Mouse (Mus musculus) midbrain, embryonic 13.5 days (tissue): ENCODE measurements around the gene Klhl33. TPM values are rescaled to one million over a fixed set of nuclear protein-coding genes. Genes with fewer than 3 reads are reported as not detected.
"Not testable (repeated sequence)": the region's sequence is repeated elsewhere in the genome, so short reads cannot be mapped to it uniquely, and the experiment has no call there.

ENCODE experiments used
- ATAC-seq: fragments of 200-750 bp; cut with Nextera tagmentation; 2 replicates; pipeline ENCODE4 v1.8.0; 2017; ENCODE audit warnings: mild to moderate bottlenecking, moderate TSS enrichment, moderate library complexity
- H3K27ac ChIP-seq: fragments of 300-500 bp; sonication (generic); 2 replicates; pipeline ENCODE4 v1.5.1; 2015; ENCODE audit warnings: inconsistent platforms, mild to moderate bottlenecking, moderate library complexity
- H3K27me3 ChIP-seq: fragments of 300-500 bp; sonication (generic); 2 replicates; pipeline ENCODE4 v1.6.1; 2015; ENCODE audit warnings: mild to moderate bottlenecking, inconsistent platforms
- H3K36me3 ChIP-seq: fragments of 300-500 bp; sonication (generic); 2 replicates; pipeline ENCODE4 v1.6.1; 2015; ENCODE audit warnings: mild to moderate bottlenecking, inconsistent platforms
- H3K4me1 ChIP-seq: fragments of 300-500 bp; sonication (generic); replicated peaks from 2 replicates; pipeline ENCODE4 v1.6.1; 2015; ENCODE audit warnings: inconsistent platforms
- H3K4me2 ChIP-seq: fragments of 300-500 bp; sonication (generic); replicated peaks from 2 replicates; pipeline ENCODE4 v1.6.1; 2015; ENCODE audit warnings: moderate library complexity, mild to moderate bottlenecking, inconsistent platforms
- H3K4me3 ChIP-seq: fragments of 300-500 bp; sonication (generic); replicated peaks from 2 replicates; pipeline ENCODE4 v1.5.1; 2015; ENCODE audit warnings: mild to moderate bottlenecking, inconsistent platforms
- H3K9ac ChIP-seq: fragments of 300-500 bp; sonication (generic); replicated peaks from 2 replicates; pipeline ENCODE4 v1.6.1; 2015; ENCODE audit warnings: mild to moderate bottlenecking, inconsistent platforms
- H3K9me3 ChIP-seq: fragments of 300-500 bp; sonication (generic); 2 replicates; pipeline ENCODE4 v1.6.1; 2016; ENCODE audit warnings: mild to moderate bottlenecking, inconsistent platforms
- WGBS: fragments of 180-500 bp; shearing (Covaris S2); methylation state at CpG from one replicate; pipeline ENCODE4 v1.1.7; 2015; 5-methylcytosine and 5-hydroxymethylcytosine counted together
- polyA plus RNA-seq: library from polyadenylated mRNA; unstranded; fragments of >200 nt; fragmentation: Nextera tagmentation; extraction: Ambion mirVana; gene quantifications from 2 replicates; pipeline ENCODE4 v1.2.1, GENCODE M21; 2015

The Klhl33 gene
- polyA plus RNA-seq, 1 experiment from 2014 or later: 0.65 TPM

- peak within 1 kb of the TSS; percentile 54 for H3K9ac ChIP-seq
- no peaks in the 10 kb centered on the region for H3K27me3 ChIP-seq
- WGBS: 7% methylated on average over 32 of the region's 32 CpGs
- ATAC-seq: peak; percentile 91
- H3K4me2 ChIP-seq: peak within 1 kb of the TSS; percentile 60
- no peak within 1 kb of the TSS for H3K27ac ChIP-seq
- H3K4me1 ChIP-seq: peaks cover 10% of the 10 kb centered on the region; the same call in 1 of the 2 replicates
- H3K9me3 ChIP-seq: no peaks in the 10 kb centered on the region
- H3K36me3 ChIP-seq: no peaks in the 10 kb centered on the region
- H3K4me3 ChIP-seq: peak within 1 kb of the TSS; percentile 45
Observed at GRCm38 (mm10) chr14:50869889-50870804, 27.2 kb downstream of the Klhl33 start, which contains the start of gene Tep1. Tep1 (minus strand) TSS chr14:50870560.

- Histone ChIP-seq H3K4me3 (no peak overlapping the region), H3K4me1 (peaks cover 10% of the 10 kb centered on the region; the same call in 1 of the 2 replicates), H3K36me3 (no peaks in the 10 kb centered on the region), H3K9me3 (no peaks in the 10 kb centered on the region), H3K27ac (no peak overlapping the region), H3K9ac (no peak overlapping the region), H3K4me2 (no peak overlapping the region), H3K27me3 (no peaks in the 10 kb centered on the region)
- WGBS: 91% methylated on average over 5 of the region's 5 CpGs
- no peak for ATAC-seq
Observed at GRCm38 (mm10) chr14:50868656-50869055, 28.7 kb downstream of the Klhl33 start.

GRCm38 (mm10) chr14:50868211-50868610 is 29.1 kb downstream of the Klhl33 start:
- no peak for ATAC-seq
- WGBS: 76% methylated on average over 4 of the region's 4 CpGs
- no peak overlapping the region for H3K4me2 ChIP-seq
- H3K27me3 ChIP-seq: no peaks in the 10 kb centered on the region
- H3K9me3 ChIP-seq: no peaks in the 10 kb centered on the region
- peaks cover 10% of the 10 kb centered on the region; the same call in 1 of the 2 replicates for H3K4me1 ChIP-seq
- H3K4me3 ChIP-seq: no peak overlapping the region
- no peak overlapping the region for H3K9ac ChIP-seq
- no peak overlapping the region for H3K27ac ChIP-seq
- H3K36me3 ChIP-seq: no peaks in the 10 kb centered on the region

GRCm38 (mm10) chr14:50866966-50867365 is 30.3 kb downstream of the Klhl33 start:
- no peak overlapping the region for H3K4me2 ChIP-seq
- ATAC-seq: no peak
- no peak overlapping the region for H3K9ac ChIP-seq
- no peak overlapping the region for H3K4me3 ChIP-seq
- H3K9me3 ChIP-seq: no peaks in the 10 kb centered on the region
- H3K27ac ChIP-seq: no peak overlapping the region
- 100% methylated on average over 3 of the region's 3 CpGs for WGBS
- peaks cover 4% of the 10 kb centered on the region; the same call in 1 of the 2 replicates for H3K36me3 ChIP-seq
- peaks cover 10% of the 10 kb centered on the region; the same call in 1 of the 2 replicates for H3K4me1 ChIP-seq
- no peaks in the 10 kb centered on the region for H3K27me3 ChIP-seq

GRCm38 (mm10) chr14:50865005-50865404 is 32.3 kb downstream of the Klhl33 start:
- ATAC-seq, H3K4me2 ChIP-seq, H3K36me3 ChIP-seq, H3K4me1 ChIP-seq, H3K9me3 ChIP-seq, H3K9ac ChIP-seq, H3K27me3 ChIP-seq, H3K4me3 ChIP-seq, H3K27ac ChIP-seq: not testable (repeated sequence)

- no peak overlapping the region for H3K4me3 ChIP-seq
- no peak overlapping the region for H3K27ac ChIP-seq
Observed at GRCm38 (mm10) chr14:50862641-50863040, 34.7 kb downstream of the Klhl33 start.

GRCm38 (mm10) chr14:50855788-50856187 is 41.5 kb downstream of the Klhl33 start:
- Histone ChIP-seq H3K4me2 (no peak overlapping the region), H3K36me3 (peaks cover 7% of the 10 kb centered on the region; the same call in 1 of the 2 replicates), H3K9me3 (no peaks in the 10 kb centered on the region), H3K27me3 (no peaks in the 10 kb centered on the region), H3K4me3 (no peak overlapping the region), H3K27ac (no peak overlapping the region), H3K4me1 (no peaks in the 10 kb centered on the region), H3K9ac (no peak overlapping the region)
- no peak for ATAC-seq
- 90% methylated on average over 5 of the region's 5 CpGs for WGBS

More at GRCm38 (mm10) chr14:50862641-50863040, 34.7 kb downstream of the Klhl33 start:
- Histone ChIP-seq H3K36me3 (peaks cover 4% of the 10 kb centered on the region; the same call in 1 of the 2 replicates), H3K27me3 (no peaks in the 10 kb centered on the region), H3K4me2 (no peak overlapping the region), H3K9ac (no peak overlapping the region), H3K4me1 (no peaks in the 10 kb centered on the region), H3K9me3 (no peaks in the 10 kb centered on the region)
- ATAC-seq: no peak
- WGBS: 93% methylated on average over 10 of the region's 10 CpGs

Other genes with a start within 250 kb of the Klhl33 start
- gene Olfr747, start 204.3 kb downstream of the Klhl33 start, polyA plus RNA-seq: not detected in 2 replicates
- gene Olfr748, start 190.1 kb downstream of the Klhl33 start, polyA plus RNA-seq: not detected in 2 replicates
- not detected in 2 replicates for gene Olfr749, start 152.4 kb downstream of the Klhl33 start, polyA plus RNA-seq
- gene Ttc5, start 112.0 kb downstream of the Klhl33 start, polyA plus RNA-seq: 130 and 136 TPM in 2 replicates
- 0.11 TPM in 1 of 2 replicates, not detected in the other for gene Ccnb1ip1, start 89.8 kb downstream of the Klhl33 start, polyA plus RNA-seq
- gene Parp2, start 89.7 kb downstream of the Klhl33 start, polyA plus RNA-seq: 48.4 and 50.6 TPM in 2 replicates
- gene Tep1, start 26.9 kb downstream of the Klhl33 start, polyA plus RNA-seq: 2.7 and 4.5 TPM in 2 replicates
- gene Osgep, start 27.4 kb upstream of the Klhl33 start, polyA plus RNA-seq: 127 and 130 TPM in 2 replicates
- gene Apex1, start 27.5 kb upstream of the Klhl33 start, polyA plus RNA-seq: 279 and 280 TPM in 2 replicates
- gene Pip4p1, start 33.3 kb upstream of the Klhl33 start, polyA plus RNA-seq: 78.9 and 85.3 TPM in 2 replicates
- 29.1 and 31.1 TPM in 2 replicates for gene Pnp, start 33.6 kb upstream of the Klhl33 start, polyA plus RNA-seq
- not detected in 2 replicates for gene Gm49342, start 47.0 kb upstream of the Klhl33 start, polyA plus RNA-seq
- gene Pnp2, start 58.5 kb upstream of the Klhl33 start, polyA plus RNA-seq: 0.23 and 0.55 TPM in 2 replicates
- gene Rnase10, start 110.2 kb upstream of the Klhl33 start, polyA plus RNA-seq: not detected in 2 replicates
- not detected in 2 replicates for gene Rnase9, start 144.4 kb upstream of the Klhl33 start, polyA plus RNA-seq
- gene Rnase11, start 152.7 kb upstream of the Klhl33 start, polyA plus RNA-seq: not detected in 2 replicates
- gene Rnase12, start 160.2 kb upstream of the Klhl33 start, polyA plus RNA-seq: not detected in 2 replicates
- gene Olfr750, start 176.9 kb upstream of the Klhl33 start, polyA plus RNA-seq: 0.03 TPM in 1 of 2 replicates, not detected in the other
- gene Rnase4, start 193.6 kb upstream of the Klhl33 start, polyA plus RNA-seq: 7.4 and 10.6 TPM in 2 replicates
- gene Ang, start 193.6 kb upstream of the Klhl33 start, polyA plus RNA-seq: 2.2 and 2.6 TPM in 2 replicates
- not detected in 2 replicates for gene Eddm3b, start 216.9 kb upstream of the Klhl33 start, polyA plus RNA-seq
- gene Rnase6, start 226.4 kb upstream of the Klhl33 start, polyA plus RNA-seq: 0.30 and 0.41 TPM in 2 replicates
- not detected in 2 replicates for gene Rnase1, start 249.3 kb upstream of the Klhl33 start, polyA plus RNA-seq